Mouse (Mus musculus): Measurements from ENCODE around the gene Plekha1. TPM values are rescaled to one million over a fixed set of nuclear protein-coding genes. Genes with fewer than 3 reads are reported as not detected.
A peak's percentile ranks its signal among the peaks of the same experiment; 100 is the strongest.

The Plekha1 gene
- polyA plus RNA-seq, 1 experiment from 2014 or later: 31.3 TPM

- Histone ChIP-seq H3K4me3 (no peak overlapping the region), H3K9me3 (replicated peaks) (no peaks in the 10 kb centered on the region), H3K4me1 (peaks cover 14% of the 10 kb centered on the region), H3K27ac (no peak overlapping the region), H3K36me3 (no peaks in the 10 kb centered on the region), H3K27me3 (ENCODE audit: low read depth, poor library complexity, severe bottlenecking) (no peaks in the 10 kb centered on the region)
- no peak for DNase-seq (ENCODE audit: low spot score)
- WGBS: 91% methylated on average over 10 of the region's 10 CpGs
Observed at GRCm38 (mm10) chr7:130953376-130953775, 87.8 kb downstream of the Plekha1 start.

GRCm38 (mm10) chr7:130954177-130954601 is 88.6 kb downstream of the Plekha1 start:
- no peak for DNase-seq (ENCODE audit: low spot score)
- H3K4me3 ChIP-seq: no peak overlapping the region
- WGBS: 88% methylated on average over 10 of the region's 10 CpGs
- H3K27me3 ChIP-seq (ENCODE audit: low read depth, poor library complexity, severe bottlenecking): no peaks in the 10 kb centered on the region
- H3K4me1 ChIP-seq: peaks cover 9% of the 10 kb centered on the region
- no peak overlapping the region for H3K27ac ChIP-seq
- H3K9me3 ChIP-seq (replicated peaks): no peaks in the 10 kb centered on the region
- no peaks in the 10 kb centered on the region for H3K36me3 ChIP-seq

DNA sequence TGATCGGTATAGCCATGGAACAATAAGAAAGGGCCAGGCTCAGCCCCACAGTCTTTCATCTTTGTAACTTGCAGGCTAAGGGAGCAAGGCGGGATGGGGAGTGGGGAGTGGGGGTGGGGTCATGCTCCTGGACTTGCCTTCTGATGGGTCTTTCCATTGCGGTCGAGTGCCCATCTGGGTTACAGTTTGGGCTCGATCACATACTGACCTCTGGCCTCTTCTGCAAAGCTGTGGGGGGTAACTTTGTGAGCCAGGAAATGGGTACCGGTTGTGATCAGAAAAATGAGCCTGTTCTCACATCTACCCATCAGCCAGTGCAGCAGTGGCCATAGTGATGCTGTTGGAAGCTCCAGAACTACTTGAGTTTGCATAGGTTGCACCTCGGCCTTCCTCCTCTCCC is 93.0 kb downstream of the Plekha1 start:
- no peaks in the 10 kb centered on the region for H3K9me3 ChIP-seq (replicated peaks)
- H3K27ac ChIP-seq: peak overlapping the region; percentile 19; the same call in 1 of the 2 replicates
- no peak overlapping the region for H3K4me3 ChIP-seq
- H3K27me3 ChIP-seq (ENCODE audit: low read depth, poor library complexity, severe bottlenecking): no peaks in the 10 kb centered on the region
- H3K36me3 ChIP-seq: no peaks in the 10 kb centered on the region
- 74% methylated on average over 7 of the region's 7 CpGs for WGBS
- DNase-seq (ENCODE audit: low spot score): no peak
- peaks cover 7% of the 10 kb centered on the region; the same call in 1 of the 2 replicates for H3K4me1 ChIP-seq

- no peaks in the 10 kb centered on the region for H3K9me3 ChIP-seq (replicated peaks)
- peaks cover 13% of the 10 kb centered on the region for H3K4me1 ChIP-seq
- no peak overlapping the region for H3K27ac ChIP-seq
- DNase-seq (ENCODE audit: low spot score): no peak
- 26% methylated on average over 7 of the region's 7 CpGs for WGBS
- H3K27me3 ChIP-seq (ENCODE audit: low read depth, poor library complexity, severe bottlenecking): no peaks in the 10 kb centered on the region
- H3K4me3 ChIP-seq: no peak overlapping the region
- H3K36me3 ChIP-seq: no peaks in the 10 kb centered on the region
Observed at GRCm38 (mm10) chr7:130959868-130960267, 94.3 kb downstream of the Plekha1 start.

GRCm38 (mm10) chr7:130961429-130961828 is 95.9 kb downstream of the Plekha1 start:
- Histone ChIP-seq H3K27me3 (ENCODE audit: low read depth, poor library complexity, severe bottlenecking) (no peaks in the 10 kb centered on the region), H3K36me3 (no peaks in the 10 kb centered on the region), H3K9me3 (replicated peaks) (no peaks in the 10 kb centered on the region), H3K4me1 (peaks cover 26% of the 10 kb centered on the region), H3K4me3 (no peak overlapping the region), H3K27ac (no peak overlapping the region; the same call in 1 of the 2 replicates)
- no peak for DNase-seq (ENCODE audit: low spot score)
- WGBS: 73% methylated on average over 6 of the region's 6 CpGs

Small RNA genes lying within 50 kb of the gene (microRNA-seq; reads per million reads assigned to microRNA genes)
- not detected for gene Mir7061

Other genes with a start within 250 kb of the Plekha1 start
- gene Btbd16, start 91.7 kb upstream of the Plekha1 start, polyA plus RNA-seq (2016; fragmentation: Nextera tagmentation; extraction: Ambion mirVana): not detected in 2 replicates
- gene Htra1, start 70.4 kb downstream of the Plekha1 start, polyA plus RNA-seq (2016; fragmentation: Nextera tagmentation; extraction: Ambion mirVana): 3.0 and 5.1 TPM in 2 replicates
- gene Dmbt1, start 166.3 kb downstream of the Plekha1 start, polyA plus RNA-seq (2016; fragmentation: Nextera tagmentation; extraction: Ambion mirVana): not detected in 2 replicates

Data from limb, embryonic 10.5 days (tissue).